Mouse (Mus musculus): ENCODE data around the gene Vsig2. TPM values are rescaled to one million over a fixed set of nuclear protein-coding genes. Genes with fewer than 3 reads are reported as not detected.

The Vsig2 gene
- polyA plus RNA-seq, 1 experiment from 2014 or later: 2.1 TPM

GRCm38 (mm10) chr9:37593690-37594089 is 54.6 kb downstream of the Vsig2 start:
- H3K4me3 ChIP-seq (ENCODE audit: low read length): no peak overlapping the region
- WGBS: 79% methylated on average over 3 of the region's 3 CpGs
- ATAC-seq (replicated peaks; ENCODE audit: extremely low read depth, insufficient read depth, low FRiP score): no peak

More at GRCm38 (mm10) chr9:37593690-37594089, 54.6 kb downstream of the Vsig2 start:
- Histone ChIP-seq H3K4me2 (ENCODE audit: low read depth, low read length) (no peak overlapping the region), H3K27ac (ENCODE audit: low read length) (no peak overlapping the region), H3K9me3 (replicated peaks; ENCODE audit: control insufficient read depth, low read length) (0 out of 2 replicates have a peak, but pooled peaks cover 2% of the 10 kb centered on the region), H3K9ac (ENCODE audit: low read length) (no peak overlapping the region), H3K36me3 (ENCODE audit: control insufficient read depth, insufficient read depth) (no peaks in the 10 kb centered on the region), H3K4me1 (ENCODE audit: control insufficient read depth, insufficient read depth, low read length) (no peaks in the 10 kb centered on the region), H3K27me3 (ENCODE audit: control insufficient read depth, insufficient read depth, low read length) (no peaks in the 10 kb centered on the region)

Other genes starting within 250 kb of the Vsig2 start
- gene Ccdc15, start 190.8 kb upstream of the Vsig2 start, polyA plus RNA-seq (2015; fragmentation: Nextera tagmentation; extraction: Ambion mirVana): 3.8 and 4.6 TPM in 2 replicates
- gene Hepacam, start 171.9 kb upstream of the Vsig2 start, polyA plus RNA-seq (2015; fragmentation: Nextera tagmentation; extraction: Ambion mirVana): 0.08 and 0.10 TPM in 2 replicates
- gene Robo4, start 137.4 kb upstream of the Vsig2 start, polyA plus RNA-seq (2015; fragmentation: Nextera tagmentation; extraction: Ambion mirVana): 9.2 and 11.2 TPM in 2 replicates
- not detected in 2 replicates for gene Robo3, start 106.0 kb upstream of the Vsig2 start, polyA plus RNA-seq (2015; fragmentation: Nextera tagmentation; extraction: Ambion mirVana)
- 11.1 and 11.4 TPM in 2 replicates for gene Msantd2, start 49.9 kb upstream of the Vsig2 start, polyA plus RNA-seq (2015; fragmentation: Nextera tagmentation; extraction: Ambion mirVana)
- 92.1 and 101 TPM in 2 replicates for gene Esam, start 11.2 kb upstream of the Vsig2 start, polyA plus RNA-seq (2015; fragmentation: Nextera tagmentation; extraction: Ambion mirVana)
- 3.4 and 4.3 TPM in 2 replicates for gene Nrgn, start 13.6 kb downstream of the Vsig2 start, polyA plus RNA-seq (2015; fragmentation: Nextera tagmentation; extraction: Ambion mirVana)
- 9.2 and 10.9 TPM in 2 replicates for gene Siae, start 16.4 kb downstream of the Vsig2 start, polyA plus RNA-seq (2015; fragmentation: Nextera tagmentation; extraction: Ambion mirVana)
- gene Spa17, start 74.5 kb downstream of the Vsig2 start, polyA plus RNA-seq (2015; fragmentation: Nextera tagmentation; extraction: Ambion mirVana): 7.6 and 7.9 TPM in 2 replicates
- 95.3 and 105 TPM in 2 replicates for gene Tbrg1, start 118.1 kb downstream of the Vsig2 start, polyA plus RNA-seq (2015; fragmentation: Nextera tagmentation; extraction: Ambion mirVana)
- gene Panx3, start 130.0 kb downstream of the Vsig2 start, polyA plus RNA-seq (2015; fragmentation: Nextera tagmentation; extraction: Ambion mirVana): 0.05 TPM in 1 of 2 replicates, not detected in the other
- not detected in 2 replicates for gene Olfr160, start 177.0 kb downstream of the Vsig2 start, polyA plus RNA-seq (2015; fragmentation: Nextera tagmentation; extraction: Ambion mirVana)
- gene Olfr874, start 205.9 kb downstream of the Vsig2 start, polyA plus RNA-seq (2015; fragmentation: Nextera tagmentation; extraction: Ambion mirVana): not detected in 2 replicates
- not detected in 2 replicates for gene Olfr875, start 232.6 kb downstream of the Vsig2 start, polyA plus RNA-seq (2015; fragmentation: Nextera tagmentation; extraction: Ambion mirVana)